Mouse (Mus musculus) hindbrain, embryonic 14.5 days (tissue): Measurements from ENCODE around the gene Mrap. TPM values are rescaled to one million over a fixed set of nuclear protein-coding genes. Genes with fewer than 3 reads are reported as not detected.

ENCODE experiments used
- ATAC-seq: fragments of 200-750 bp; cut with Nextera tagmentation; 2 replicates; pipeline ENCODE4 v1.8.0; 2017; ENCODE audit warnings: moderate number of reproducible peaks, mild to moderate bottlenecking, moderate TSS enrichment, moderate library complexity; ENCODE audit not compliant: low FRiP score
- DNase-seq: peaks from one replicate; pipeline ENCODE4 v3.0.0-alpha.2; 2015; ENCODE audit warnings: low spot score
- H3K27ac ChIP-seq: fragments of 300-500 bp; sonication (generic); 2 replicates; pipeline ENCODE4 v1.5.1; 2014; ENCODE audit warnings: mild to moderate bottlenecking, moderate library complexity
- H3K27me3 ChIP-seq: fragments of 300-500 bp; sonication (generic); 2 replicates; pipeline ENCODE4 v1.6.1; 2014; ENCODE audit warnings: mild to moderate bottlenecking, low read length, mixed read lengths; ENCODE audit not compliant: control insufficient read depth, insufficient read depth
- H3K36me3 ChIP-seq: fragments of 300-500 bp; sonication (generic); replicated peaks from 2 replicates; pipeline ENCODE4 v1.6.1; 2014; ENCODE audit not compliant: control insufficient read depth, insufficient read depth
- H3K4me1 ChIP-seq: fragments of 300-500 bp; sonication (generic); replicated peaks from 2 replicates; pipeline ENCODE4 v1.6.1; 2014; ENCODE audit warnings: antibody characterized with exemption, low read length, mixed read lengths; ENCODE audit not compliant: control insufficient read depth, insufficient read depth
- H3K4me2 ChIP-seq: fragments of 300-500 bp; sonication (generic); replicated peaks from 2 replicates; pipeline ENCODE4 v1.6.1; 2014; ENCODE audit warnings: mild to moderate bottlenecking, moderate library complexity
- H3K4me3 ChIP-seq: fragments of 300-500 bp; sonication (generic); replicated peaks from 2 replicates; pipeline ENCODE4 v1.5.1; 2014; ENCODE audit warnings: mild to moderate bottlenecking, low read length
- H3K9ac ChIP-seq: fragments of 300-500 bp; sonication (generic); 2 replicates; pipeline ENCODE4 v1.6.1; 2014
- H3K9me3 ChIP-seq: fragments of 300-500 bp; sonication (generic); 2 replicates; pipeline ENCODE4 v1.6.1; 2016; ENCODE audit warnings: low read length; ENCODE audit not compliant: control insufficient read depth
- WGBS: fragments of 180-500 bp; shearing (Covaris S2); extraction: QIAGEN DNeasy Blood & Tissue Kit; methylation state at CpG from one replicate; pipeline ENCODE4 v1.1.7; 2014; 5-methylcytosine and 5-hydroxymethylcytosine counted together
- polyA plus RNA-seq: library from polyadenylated mRNA; unstranded; fragments of >200 nt; fragmentation: Nextera tagmentation; extraction: Ambion mirVana; gene quantifications from 2 replicates; pipeline ENCODE4 v1.2.1, GENCODE M21; 2014

Gene Mrap
- polyA plus RNA-seq, 1 experiment from 2014 or later = 0.20 TPM

DNA sequence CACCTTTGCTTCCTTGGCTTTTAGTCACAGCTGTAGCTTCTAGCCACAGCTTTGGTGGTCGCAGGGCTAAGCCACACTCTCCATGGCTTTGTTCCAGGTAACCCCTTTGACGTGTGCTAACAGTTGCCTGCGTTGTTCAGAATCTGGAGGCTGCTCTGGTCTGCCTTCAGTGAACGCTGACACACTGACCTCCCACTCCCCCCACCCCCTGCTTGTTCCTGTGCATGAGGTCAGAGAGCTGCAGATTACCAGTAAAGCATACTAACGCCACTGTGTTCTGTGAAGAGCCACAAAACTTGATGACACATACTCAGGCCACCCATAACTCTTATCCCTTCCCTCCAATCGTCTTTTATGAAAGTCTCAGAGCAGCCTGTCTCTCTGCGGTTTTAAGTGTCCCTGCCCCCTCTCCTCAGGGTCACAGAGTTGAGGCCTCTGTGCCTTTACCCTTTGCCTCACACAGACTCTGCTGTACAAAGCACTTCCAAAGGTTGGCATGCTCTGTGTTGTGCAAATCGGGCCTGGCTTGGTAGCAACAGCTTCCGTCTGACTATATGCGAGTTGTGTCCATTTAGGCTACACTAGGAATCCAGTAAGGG lies 1.2 kb upstream of the Mrap start:
- WGBS = 79% methylated on average over 10 of the region's 10 CpGs
- Histone ChIP-seq H3K4me2 (no peak overlapping the region), H3K36me3 (no peaks in the 10 kb centered on the region), H3K9me3 (no peaks in the 10 kb centered on the region), H3K27ac (no peak overlapping the region), H3K4me3 (no peak overlapping the region), H3K4me1 (peaks cover 6% of the 10 kb centered on the region), H3K9ac (no peak overlapping the region), H3K27me3 (no peaks in the 10 kb centered on the region)
- no peak for ATAC-seq
- DNase-seq = no peak

DNA sequence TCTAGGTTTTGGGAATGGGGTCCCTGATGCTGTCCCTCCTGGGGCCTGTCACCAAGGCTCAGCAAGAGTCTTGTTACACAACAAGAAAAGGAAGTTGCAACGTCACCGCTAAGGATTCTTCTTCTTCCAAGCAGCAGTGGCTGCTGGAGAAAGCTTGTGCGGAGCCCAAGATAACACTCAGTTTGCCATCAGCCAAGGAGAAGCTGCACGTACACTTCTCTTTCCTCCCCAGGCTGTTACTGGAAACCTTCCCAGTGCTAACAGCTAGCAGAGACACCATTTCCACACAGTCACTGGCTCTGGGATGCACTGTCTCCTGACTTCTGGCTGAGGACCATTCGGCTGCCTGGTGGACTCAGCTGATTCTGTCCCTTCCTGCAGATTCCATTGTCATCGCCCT lies 9.1 kb downstream of the Mrap start:
- WGBS = 92% methylated on average over 6 of the region's 6 CpGs
- Histone ChIP-seq H3K27me3 (no peaks in the 10 kb centered on the region), H3K4me3 (no peak overlapping the region), H3K9me3 (no peaks in the 10 kb centered on the region), H3K36me3 (peaks cover 14% of the 10 kb centered on the region), H3K27ac (no peak overlapping the region), H3K4me1 (0 out of 2 replicates have a peak, but pooled peaks cover 4% of the 10 kb centered on the region), H3K4me2 (no peak overlapping the region), H3K9ac (no peak overlapping the region)
- DNase-seq = no peak
- no peak for ATAC-seq

DNA sequence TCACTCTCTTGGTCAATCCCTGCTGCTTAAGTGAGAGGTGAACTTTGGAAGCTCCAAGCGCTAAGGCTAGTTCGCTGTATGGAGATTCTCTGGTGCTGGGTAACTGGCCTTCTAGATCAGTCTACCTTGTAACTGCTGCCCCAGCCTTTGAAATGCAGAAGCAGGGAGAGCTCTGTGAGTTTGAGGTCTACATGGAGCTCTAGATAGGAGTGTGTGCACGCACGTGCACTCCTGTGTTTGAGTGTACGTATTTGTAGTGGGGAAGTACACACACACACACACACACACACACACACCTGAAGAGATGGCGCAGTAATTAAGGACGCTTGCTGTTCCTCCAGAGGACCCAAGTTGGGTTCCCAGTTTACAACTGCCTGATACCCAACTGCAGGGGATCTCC lies 10.2 kb downstream of the Mrap start:
- H3K27me3 ChIP-seq = no peaks in the 10 kb centered on the region
- peaks cover 24% of the 10 kb centered on the region for H3K36me3 ChIP-seq
- ATAC-seq = no peak
- no peaks in the 10 kb centered on the region for H3K9me3 ChIP-seq
- H3K9ac ChIP-seq = no peak overlapping the region
- no peak overlapping the region for H3K4me3 ChIP-seq
- no peak overlapping the region for H3K27ac ChIP-seq
- H3K4me1 ChIP-seq = no peaks in the 10 kb centered on the region
- no peak overlapping the region for H3K4me2 ChIP-seq
- DNase-seq = no peak
- 95% methylated on average over 7 of the region's 7 CpGs for WGBS

DNA sequence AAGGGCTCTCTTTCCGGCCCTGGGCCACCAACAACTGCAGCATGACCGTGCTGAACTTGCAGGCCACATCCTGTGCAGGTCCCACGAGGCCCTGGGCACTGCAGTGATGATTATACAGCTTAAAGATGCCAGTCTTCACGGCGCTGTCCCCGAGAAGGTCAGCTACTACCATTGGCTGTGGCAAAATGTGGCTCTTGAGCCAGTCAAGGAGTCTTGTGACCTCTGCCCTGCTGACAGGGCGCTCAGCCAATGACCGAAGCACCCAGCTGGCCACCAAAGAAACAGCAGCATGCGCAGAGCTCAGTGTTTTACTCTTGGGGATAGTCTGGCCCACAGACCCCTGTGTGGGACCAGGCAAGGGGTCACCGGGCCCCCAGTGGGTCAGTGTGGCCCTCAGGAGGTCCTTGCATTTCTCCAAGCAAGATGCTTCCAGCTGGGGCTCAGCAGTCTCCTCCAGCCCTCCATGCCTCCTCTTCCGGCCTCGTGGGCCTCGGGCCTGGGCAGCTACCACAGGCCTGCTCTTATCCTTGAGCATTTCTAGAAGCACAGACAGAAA lies 15.5 kb downstream of the Mrap start:
- H3K36me3 ChIP-seq = peaks cover 63% of the 10 kb centered on the region
- H3K4me1 ChIP-seq = no peaks in the 10 kb centered on the region
- no peak overlapping the region for H3K4me3 ChIP-seq
- no peaks in the 10 kb centered on the region for H3K27me3 ChIP-seq
- H3K9me3 ChIP-seq = no peaks in the 10 kb centered on the region
- no peak for DNase-seq
- 93% methylated on average over 13 of the region's 13 CpGs for WGBS
- no peak overlapping the region for H3K4me2 ChIP-seq
- no peak overlapping the region for H3K9ac ChIP-seq
- no peak overlapping the region for H3K27ac ChIP-seq
- ATAC-seq = no peak

DNA sequence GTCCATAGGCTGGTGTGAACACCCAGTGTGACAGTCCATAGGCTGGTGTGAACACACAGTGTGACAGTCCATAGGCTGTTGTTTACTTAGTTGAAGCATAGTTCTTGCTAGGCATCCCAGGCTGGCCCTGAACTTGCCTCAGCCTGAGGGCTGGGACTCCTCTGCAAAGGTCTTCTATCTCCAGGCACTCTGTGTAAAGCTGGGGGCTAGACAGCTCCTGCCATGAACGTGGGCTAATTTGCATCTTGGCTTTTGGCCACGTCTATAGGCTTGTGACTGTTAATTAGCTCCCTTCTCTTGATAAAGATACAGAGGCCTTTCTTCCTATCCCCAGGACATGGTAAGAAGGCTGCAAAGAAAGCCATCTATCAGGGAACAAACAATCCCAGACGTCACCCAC lies 21.3 kb downstream of the Mrap start:
- Histone ChIP-seq H3K9me3 (no peaks in the 10 kb centered on the region), H3K4me2 (no peak overlapping the region), H3K4me1 (no peaks in the 10 kb centered on the region), H3K9ac (no peak overlapping the region), H3K36me3 (peaks cover 78% of the 10 kb centered on the region), H3K27me3 (no peaks in the 10 kb centered on the region), H3K27ac (no peak overlapping the region), H3K4me3 (no peak overlapping the region)
- no peak for DNase-seq
- 35% methylated on average over 3 of the region's 3 CpGs for WGBS
- no peak for ATAC-seq

DNA sequence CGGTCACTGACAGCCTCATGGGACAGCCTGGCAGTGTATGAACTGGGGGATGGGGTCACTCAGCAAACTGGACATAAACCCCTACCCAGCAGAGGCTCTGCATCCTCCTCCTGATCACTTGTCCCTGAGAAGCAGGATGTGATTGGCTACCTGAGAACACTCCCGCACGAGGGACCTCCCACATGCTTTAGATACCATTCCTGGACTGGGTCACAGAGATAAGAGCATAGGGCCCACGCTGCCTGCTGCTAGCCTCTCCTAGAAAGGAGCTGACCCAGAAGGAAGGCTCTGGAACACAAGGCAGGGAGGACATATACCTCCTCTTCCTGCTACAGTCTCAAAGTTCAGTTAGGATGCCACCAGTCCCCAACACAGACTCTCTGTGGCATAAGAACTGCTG lies 22.5 kb downstream of the Mrap start:
- 89% methylated on average over 4 of the region's 4 CpGs for WGBS
- no peak overlapping the region for H3K4me2 ChIP-seq
- ATAC-seq (no peak), DNase-seq (no peak)
- no peaks in the 10 kb centered on the region for H3K9me3 ChIP-seq
- no peak overlapping the region for H3K27ac ChIP-seq
- peaks cover 68% of the 10 kb centered on the region for H3K36me3 ChIP-seq
- no peaks in the 10 kb centered on the region for H3K27me3 ChIP-seq
- no peaks in the 10 kb centered on the region for H3K4me1 ChIP-seq
- no peak overlapping the region for H3K4me3 ChIP-seq
- no peak overlapping the region for H3K9ac ChIP-seq

DNA sequence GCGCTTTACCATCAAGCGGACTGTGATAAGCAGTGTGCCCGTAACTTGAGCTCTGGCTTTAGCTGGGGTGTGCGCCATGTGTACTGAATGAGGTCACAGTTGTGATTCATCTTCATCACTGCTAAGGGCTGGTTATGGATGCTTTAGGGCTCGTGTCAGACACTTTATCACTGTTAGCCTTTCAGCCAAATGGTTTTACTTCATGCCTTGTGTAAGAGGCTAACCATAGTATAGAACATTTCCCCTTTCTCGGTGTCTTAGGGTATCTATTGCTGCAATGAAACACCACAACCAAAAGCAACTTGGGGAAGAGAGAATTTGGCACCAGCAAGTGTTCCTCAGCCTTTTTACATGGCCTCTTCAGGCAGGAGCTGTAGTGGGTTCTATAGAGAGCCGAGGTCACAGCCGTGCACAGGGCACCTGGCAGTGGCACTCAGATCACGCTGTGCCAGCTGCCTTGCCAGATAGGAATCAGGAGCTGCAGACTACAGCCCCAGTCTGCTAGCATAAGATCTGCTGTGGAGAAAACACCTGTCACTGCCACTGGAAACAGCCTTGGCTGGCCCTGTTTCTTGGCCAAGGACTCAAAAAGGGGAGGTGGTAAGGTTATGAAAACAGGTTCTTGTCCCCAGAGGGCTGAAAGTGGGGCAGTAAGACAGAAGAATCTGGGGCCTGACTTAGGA lies 27.3 kb downstream of the Mrap start:
- no peaks in the 10 kb centered on the region for H3K27me3 ChIP-seq
- H3K36me3 ChIP-seq = peaks cover 78% of the 10 kb centered on the region
- no peaks in the 10 kb centered on the region for H3K4me1 ChIP-seq
- no peak overlapping the region for H3K27ac ChIP-seq
- ATAC-seq (no peak), DNase-seq (no peak)
- H3K4me3 ChIP-seq = no peak overlapping the region
- H3K9ac ChIP-seq = no peak overlapping the region
- H3K9me3 ChIP-seq = no peaks in the 10 kb centered on the region
- no peak overlapping the region for H3K4me2 ChIP-seq
- WGBS = 94% methylated on average over 9 of the region's 9 CpGs

DNA sequence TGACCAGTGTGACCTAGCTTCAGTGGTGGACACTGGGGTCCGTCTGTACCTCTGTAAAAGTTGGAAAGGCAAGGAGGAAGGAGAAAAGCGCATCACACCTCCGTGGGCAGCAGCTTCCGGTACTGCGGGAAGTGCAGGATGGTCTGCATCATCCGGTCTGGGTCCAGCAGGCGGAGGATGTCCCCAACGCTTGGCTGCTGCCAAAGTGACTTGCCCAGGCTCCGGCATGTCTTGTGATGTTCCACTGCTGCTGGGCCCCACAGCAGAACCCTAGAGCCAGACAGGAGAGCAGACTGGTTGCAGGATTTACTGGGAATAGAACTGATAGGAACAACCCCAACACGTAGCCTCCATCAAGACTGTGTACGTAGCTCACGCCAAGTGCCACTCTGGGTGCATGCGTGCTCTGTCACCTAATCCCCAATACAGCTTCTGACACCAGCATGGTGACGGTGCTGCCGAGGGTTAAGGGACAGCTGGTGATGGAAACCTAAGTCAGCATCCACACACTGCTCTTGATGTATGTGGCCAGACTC lies 29.0 kb downstream of the Mrap start:
- Histone ChIP-seq H3K9ac (no peak overlapping the region), H3K4me3 (no peak overlapping the region), H3K36me3 (peaks cover 78% of the 10 kb centered on the region), H3K27me3 (no peaks in the 10 kb centered on the region), H3K4me2 (no peak overlapping the region), H3K9me3 (no peaks in the 10 kb centered on the region), H3K4me1 (no peaks in the 10 kb centered on the region), H3K27ac (no peak overlapping the region)
- ATAC-seq (no peak), DNase-seq (no peak)
- WGBS = 96% methylated on average over 15 of the region's 15 CpGs

DNA sequence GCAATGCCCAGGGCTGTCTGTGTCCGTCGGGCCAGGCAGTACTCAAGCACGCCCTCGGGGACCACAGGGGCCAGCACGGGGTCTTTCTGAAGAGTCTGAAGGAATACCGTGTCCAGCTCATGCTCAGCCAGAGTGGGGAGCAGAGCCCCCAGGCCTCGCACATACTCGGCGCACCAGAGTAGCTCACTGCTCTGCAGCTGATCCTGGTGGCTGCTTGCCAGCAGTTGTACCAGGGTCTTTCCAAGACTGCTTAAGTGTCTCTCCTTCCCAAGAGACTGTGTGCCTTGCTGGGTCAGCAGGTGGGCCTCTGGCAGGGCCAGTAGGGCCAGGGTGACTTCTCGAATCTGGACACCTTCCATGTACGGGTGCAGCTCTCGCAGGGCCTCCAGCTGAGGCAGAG lies 36.2 kb downstream of the Mrap start:
- DNase-seq = no peak
- 92% methylated on average over 12 of the region's 12 CpGs for whole genome bisulfite sequencing

More for the DNA sequence above, 36.2 kb downstream of the Mrap start:
- Histone ChIP-seq H3K9ac (no peak overlapping the region), H3K36me3 (peaks cover 96% of the 10 kb centered on the region), H3K4me3 (no peak overlapping the region), H3K9me3 (no peaks in the 10 kb centered on the region), H3K27ac (no peak overlapping the region), H3K27me3 (no peaks in the 10 kb centered on the region), H3K4me1 (no peaks in the 10 kb centered on the region), H3K4me2 (no peak overlapping the region)
- 0 out of 2 replicates have a peak, but pooled peaks have one; percentile 46 for ATAC-seq
